Mouse (Mus musculus) liver, embryonic 15.5 days (tissue): ENCODE measurements around the gene Draxin. TPM values are rescaled to one million over a fixed set of nuclear protein-coding genes. Genes with fewer than 3 reads are reported as not detected.

Experiments
- ATAC-seq: fragments of 200-750 bp; cut with Nextera tagmentation; 2 replicates; pipeline ENCODE4 v1.8.0; 2017; ENCODE audit warnings: moderate number of reproducible peaks, mild to moderate bottlenecking, moderate library complexity; ENCODE audit not compliant: insufficient read depth
- H3K27ac ChIP-seq: fragments of 300-500 bp; sonication (generic); replicated peaks from 2 replicates; pipeline ENCODE4 v1.5.1; 2015; ENCODE audit warnings: mild to moderate bottlenecking, inconsistent platforms
- H3K27me3 ChIP-seq: fragments of 300-500 bp; sonication (generic); 2 replicates; pipeline ENCODE4 v1.6.1; 2015; ENCODE audit warnings: mild to moderate bottlenecking, inconsistent platforms
- H3K36me3 ChIP-seq: fragments of 300-500 bp; sonication (generic); replicated peaks from 2 replicates; pipeline ENCODE4 v1.6.1; 2015; ENCODE audit warnings: moderate library complexity, mild to moderate bottlenecking, inconsistent platforms
- H3K4me1 ChIP-seq: fragments of 300-500 bp; sonication (generic); replicated peaks from 2 replicates; pipeline ENCODE4 v1.6.1; 2015; ENCODE audit warnings: inconsistent platforms
- H3K4me2 ChIP-seq: fragments of 300-500 bp; sonication (generic); 2 replicates; pipeline ENCODE4 v1.6.1; 2015; ENCODE audit warnings: moderate library complexity, mild to moderate bottlenecking, inconsistent platforms
- H3K4me3 ChIP-seq: fragments of 300-500 bp; sonication (generic); replicated peaks from 2 replicates; pipeline ENCODE4 v1.5.1; 2015; ENCODE audit warnings: mild to moderate bottlenecking, inconsistent platforms
- H3K9ac ChIP-seq: fragments of 300-500 bp; sonication (generic); 2 replicates; pipeline ENCODE4 v1.6.1; 2015; ENCODE audit warnings: moderate library complexity, mild to moderate bottlenecking, inconsistent platforms
- H3K9me3 ChIP-seq: fragments of 300-500 bp; sonication (generic); replicated peaks from 2 replicates; pipeline ENCODE4 v1.6.1; 2016; ENCODE audit warnings: inconsistent platforms
- WGBS: fragments of 180-500 bp; shearing (Covaris S2); methylation state at CpG from one replicate; pipeline ENCODE4 v1.1.7; 2015; ENCODE audit warnings: mixed read lengths; ENCODE audit not compliant: insufficient replicate concordance; 5-methylcytosine and 5-hydroxymethylcytosine counted together
- polyA plus RNA-seq: library from polyadenylated mRNA; unstranded; fragments of >200 nt; fragmentation: Nextera tagmentation; extraction: Ambion mirVana; gene quantifications from 2 replicates; pipeline ENCODE4 v1.2.1, GENCODE M21; 2015

Draxin gene
- polyA plus RNA-seq, 1 experiment from 2014 or later = 0.07 TPM

GRCm38 (mm10) chr4:148151267-148152168 is 21.0 kb upstream of the Draxin start, which contains the start of gene Fbxo6:
Gene Fbxo6 (minus strand): TSS chr4:148152140.
- ATAC-seq = peak; percentile 81
- H3K27me3 ChIP-seq = no peaks in the 10 kb centered on the region
- H3K4me2 ChIP-seq = peak within 1 kb of the TSS; percentile 98
- WGBS = under 1% methylated on average over 66 of the region's 67 CpGs
- no peaks in the 10 kb centered on the region for H3K9me3 ChIP-seq
- H3K4me1 ChIP-seq = peaks cover 25% of the 10 kb centered on the region
- peak within 1 kb of the TSS; percentile 72 for H3K4me3 ChIP-seq
- H3K9ac ChIP-seq = peak within 1 kb of the TSS; percentile 71
- H3K27ac ChIP-seq = peak within 1 kb of the TSS; percentile 72
- no peaks in the 10 kb centered on the region for H3K36me3 ChIP-seq

GRCm38 (mm10) chr4:148150953-148151266 is 20.4 kb upstream of the Draxin start:
- 19% methylated on average over 3 of the region's 3 CpGs for WGBS
- Histone ChIP-seq H3K4me1 (peaks cover 25% of the 10 kb centered on the region), H3K36me3 (no peaks in the 10 kb centered on the region), H3K27me3 (no peaks in the 10 kb centered on the region), H3K27ac (peak overlapping the region; percentile 72; the same call in 1 of the 2 replicates), H3K9me3 (no peaks in the 10 kb centered on the region), H3K4me2 (peak overlapping the region; percentile 98), H3K9ac (peak overlapping the region; percentile 71; the same call in 1 of the 2 replicates), H3K4me3 (peak overlapping the region; percentile 72)
- no peak for ATAC-seq

GRCm38 (mm10) chr4:148150242-148150641 is 19.7 kb upstream of the Draxin start:
- Histone ChIP-seq H3K4me1 (peaks cover 25% of the 10 kb centered on the region), H3K4me2 (peak overlapping the region; percentile 98), H3K9me3 (no peaks in the 10 kb centered on the region), H3K9ac (no peak overlapping the region), H3K27ac (no peak overlapping the region), H3K36me3 (0 out of 2 replicates have a peak, but pooled peaks cover 5% of the 10 kb centered on the region), H3K27me3 (no peaks in the 10 kb centered on the region), H3K4me3 (no peak overlapping the region)
- WGBS = 54% methylated on average over 7 of the region's 7 CpGs
- no peak for ATAC-seq

- Histone ChIP-seq H3K4me1 (peaks cover 25% of the 10 kb centered on the region), H3K27ac (no peak overlapping the region), H3K27me3 (no peaks in the 10 kb centered on the region), H3K4me2 (no peak overlapping the region), H3K9me3 (no peaks in the 10 kb centered on the region), H3K9ac (no peak overlapping the region), H3K36me3 (0 out of 2 replicates have a peak, but pooled peaks cover 5% of the 10 kb centered on the region), H3K4me3 (no peak overlapping the region)
- no peak for ATAC-seq
- 53% methylated on average over 12 of the region's 12 CpGs for WGBS
Observed at GRCm38 (mm10) chr4:148149540-148149939, 19.0 kb upstream of the Draxin start.

- Histone ChIP-seq H3K9me3 (no peaks in the 10 kb centered on the region), H3K36me3 (0 out of 2 replicates have a peak, but pooled peaks cover 5% of the 10 kb centered on the region), H3K27ac (no peak overlapping the region), H3K4me2 (no peak overlapping the region), H3K4me3 (no peak overlapping the region), H3K27me3 (no peaks in the 10 kb centered on the region), H3K9ac (no peak overlapping the region), H3K4me1 (peaks cover 25% of the 10 kb centered on the region)
- WGBS = 59% methylated on average over 2 of the region's 2 CpGs
- ATAC-seq = no peak
Observed at GRCm38 (mm10) chr4:148147714-148148113, 17.2 kb upstream of the Draxin start.

GRCm38 (mm10) chr4:148143721-148144120 is 13.2 kb upstream of the Draxin start:
- Histone ChIP-seq H3K9me3 (no peaks in the 10 kb centered on the region), H3K36me3 (0 out of 2 replicates have a peak, but pooled peaks cover 5% of the 10 kb centered on the region), H3K4me1 (peaks cover 18% of the 10 kb centered on the region), H3K27me3 (peaks cover 10% of the 10 kb centered on the region), H3K9ac (no peak overlapping the region), H3K4me2 (no peak overlapping the region), H3K4me3 (no peak overlapping the region), H3K27ac (no peak overlapping the region)
- ATAC-seq = no peak
- 68% methylated on average over 5 of the region's 5 CpGs for WGBS

- ATAC-seq = peak; percentile 90
- peaks cover 18% of the 10 kb centered on the region for H3K4me1 ChIP-seq
- peaks cover 32% of the 10 kb centered on the region for H3K27me3 ChIP-seq
- peak overlapping the region; percentile 82 for H3K27ac ChIP-seq
- H3K9ac ChIP-seq = peak overlapping the region; percentile 72
- peak overlapping the region; percentile 100 for H3K4me2 ChIP-seq
- no peaks in the 10 kb centered on the region for H3K9me3 ChIP-seq
- peak overlapping the region; percentile 75 for H3K4me3 ChIP-seq
- 0 out of 2 replicates have a peak, but pooled peaks cover 2% of the 10 kb centered on the region for H3K36me3 ChIP-seq
- under 1% methylated on average over 65 of the region's 65 CpGs for WGBS
Observed at GRCm38 (mm10) chr4:148140098-148141011, 9.9 kb upstream of the Draxin start.

- Histone ChIP-seq H3K27ac (0 out of 2 replicates have a peak overlapping the region, but pooled peaks have one; percentile 34), H3K9ac (peak overlapping the region; percentile 72), H3K4me1 (peaks cover 18% of the 10 kb centered on the region), H3K9me3 (no peaks in the 10 kb centered on the region), H3K36me3 (no peaks in the 10 kb centered on the region), H3K27me3 (peaks cover 38% of the 10 kb centered on the region), H3K4me2 (peak overlapping the region; percentile 100), H3K4me3 (peak overlapping the region; percentile 75)
- under 1% methylated on average over 12 of the region's 12 CpGs for WGBS
- peak; percentile 10; the same call in 1 of the 2 replicates for ATAC-seq
Observed at GRCm38 (mm10) chr4:148139767-148140097, 9.2 kb upstream of the Draxin start.

- no peaks in the 10 kb centered on the region for H3K9me3 ChIP-seq
- H3K4me2 ChIP-seq = no peak overlapping the region
- no peaks in the 10 kb centered on the region for H3K36me3 ChIP-seq
- whole genome bisulfite sequencing = 53% methylated on average over 8 of the region's 8 CpGs
- H3K4me1 ChIP-seq = peaks cover 18% of the 10 kb centered on the region
- no peak overlapping the region for H3K9ac ChIP-seq
- no peak overlapping the region for H3K4me3 ChIP-seq
- no peak overlapping the region for H3K27ac ChIP-seq
- no peak for ATAC-seq
- peaks cover 60% of the 10 kb centered on the region for H3K27me3 ChIP-seq
Observed at GRCm38 (mm10) chr4:148137503-148137902, 7.0 kb upstream of the Draxin start.

- H3K4me3 ChIP-seq = no peak overlapping the region
- H3K27ac ChIP-seq = no peak overlapping the region
- H3K27me3 ChIP-seq = peaks cover 85% of the 10 kb centered on the region
- H3K9me3 ChIP-seq = no peaks in the 10 kb centered on the region
- peaks cover 15% of the 10 kb centered on the region for H3K4me1 ChIP-seq
- H3K4me2 ChIP-seq = no peak overlapping the region
- H3K9ac ChIP-seq = no peak overlapping the region
- WGBS = 23% methylated on average over 8 of the region's 8 CpGs
- no peak for ATAC-seq
- no peaks in the 10 kb centered on the region for H3K36me3 ChIP-seq
Observed at GRCm38 (mm10) chr4:148134988-148135387, 4.5 kb upstream of the Draxin start.
